Mouse (Mus musculus) fat pad, adult 2 months (tissue): ENCODE measurements around the gene Gm42372.
"Not testable (repeated sequence)": the region's sequence is repeated elsewhere in the genome, so short reads cannot be mapped to it uniquely, and the experiment has no call there.

Experiments used
- DNase-seq: peaks from one replicate; pipeline ENCODE4 v3.0.0-alpha.2; 2011; ENCODE audit warnings: low read depth, low spot score; ENCODE audit errors: extremely low read depth

The Gm42372 gene

GRCm38 (mm10) chr7:16982859-16983568 is at the start of gene Gm42372:
TSS of gene Gm42372 (plus strand) at chr7:16983086.
- no peak for DNase-seq

GRCm38 (mm10) chr7:16937312-16937711 is 45.6 kb upstream of the Gm42372 start:
- no peak for DNase-seq

GRCm38 (mm10) chr7:16938117-16938791 is 44.6 kb upstream of the Gm42372 start:
- no peak for DNase-seq

- DNase-seq = no peak
Observed at GRCm38 (mm10) chr7:16940292-16940691, 42.6 kb upstream of the Gm42372 start.

GRCm38 (mm10) chr7:16942861-16943260 is 40.0 kb upstream of the Gm42372 start:
- DNase-seq = no peak

- DNase-seq = no peak
Observed at GRCm38 (mm10) chr7:16944061-16944807, 38.7 kb upstream of the Gm42372 start, which contains the start of gene Pnmal2. TSS of gene Pnmal2 (plus strand) at chr7:16944682.

- no peak for DNase-seq
Observed at GRCm38 (mm10) chr7:16944808-16945315, 38.0 kb upstream of the Gm42372 start.

GRCm38 (mm10) chr7:16945419-16945818 is 37.5 kb upstream of the Gm42372 start:
- DNase-seq = no peak

- no peak for DNase-seq
Observed at GRCm38 (mm10) chr7:16946441-16947348, 36.2 kb upstream of the Gm42372 start.

- DNase-seq = no peak
Observed at GRCm38 (mm10) chr7:16947349-16947895, 35.5 kb upstream of the Gm42372 start.

- DNase-seq = no peak
Observed at GRCm38 (mm10) chr7:16947959-16948361, 34.9 kb upstream of the Gm42372 start.

- no peak for DNase-seq
Observed at GRCm38 (mm10) chr7:16948923-16949458, 33.9 kb upstream of the Gm42372 start.

- DNase-seq = no peak
Observed at GRCm38 (mm10) chr7:16949908-16950841, 32.7 kb upstream of the Gm42372 start.

- no peak for DNase-seq
Observed at GRCm38 (mm10) chr7:16950861-16951635, 31.8 kb upstream of the Gm42372 start.

GRCm38 (mm10) chr7:16953776-16954175 is 29.1 kb upstream of the Gm42372 start:
- not testable (repeated sequence) for DNase-seq

GRCm38 (mm10) chr7:16955712-16956111 is 27.2 kb upstream of the Gm42372 start:
- DNase-seq = no peak

GRCm38 (mm10) chr7:16956410-16957265 is 26.2 kb upstream of the Gm42372 start:
- no peak for DNase-seq
